Mouse (Mus musculus): ENCODE measurements at regions not wholly inside any gene's neighbourhood (a gene's known extent, or its start where the extent isn't known, plus 50 kb on each side); places are given as distances from the start of the nearest gene placed in this dataset.
"Not testable (repeated sequence)": the region's sequence is repeated elsewhere in the genome, so short reads cannot be mapped to it uniquely, and the experiment has no call there.

- not testable (repeated sequence) for H3K9ac ChIP-seq (ENCODE audit: low read length); H3K4me1 ChIP-seq (ENCODE audit: control insufficient read depth, insufficient read depth, low read length); DNase-seq (ENCODE audit: low spot score); H3K4me2 ChIP-seq (ENCODE audit: low read depth, severe bottlenecking); H3K4me3 ChIP-seq (ENCODE audit: low read depth, low read length); H3K27ac ChIP-seq (replicated peaks; ENCODE audit: low read depth, low read length); ATAC-seq (ENCODE audit: insufficient number of reproducible peaks, low FRiP score, low TSS enrichment, low read depth); H3K27me3 ChIP-seq (ENCODE audit: control insufficient read depth, insufficient read depth, low read length); H3K9me3 ChIP-seq (ENCODE audit: control insufficient read depth, low read length); H3K36me3 ChIP-seq (ENCODE audit: control insufficient read depth, insufficient read depth, low read length)
Measured at GRCm38 (mm10) chr11:26649165-26649564, 55.4 kb upstream of the Vrk2 start.
